Mouse (Mus musculus): ENCODE measurements around the gene Plcd4.
"Not testable (repeated sequence)": the region's sequence is repeated elsewhere in the genome, so short reads cannot be mapped to it uniquely, and the experiment has no call there.

Plcd4 gene

GRCm38 (mm10) chr1:74542451-74542961 lies at the start of gene Plcd4:
TSS of gene Plcd4 (plus strand) at chr1:74542888.
- DNase-seq: peak; percentile 19 to 38

- DNase-seq: no peak
Measured at GRCm38 (mm10) chr1:74501106-74501505, 41.6 kb upstream of the Plcd4 start.

- DNase-seq: no peak
Measured at GRCm38 (mm10) chr1:74505393-74505720, 37.3 kb upstream of the Plcd4 start.

- peak; percentile 100 for DNase-seq
Measured at GRCm38 (mm10) chr1:74505721-74506464, 36.8 kb upstream of the Plcd4 start, which contains the start of gene Cnot9. TSS of gene Cnot9 (plus strand) at chr1:74506058.

GRCm38 (mm10) chr1:74506471-74506881 lies 36.2 kb upstream of the Plcd4 start:
- DNase-seq: peak; percentile 73 to 84

- no peak for DNase-seq
Measured at GRCm38 (mm10) chr1:74507780-74508179, 34.9 kb upstream of the Plcd4 start.

GRCm38 (mm10) chr1:74511306-74511705 lies 31.4 kb upstream of the Plcd4 start:
- DNase-seq: no peak

- not testable (repeated sequence) for DNase-seq
Measured at GRCm38 (mm10) chr1:74512999-74513398, 29.7 kb upstream of the Plcd4 start.

- DNase-seq: no peak
Measured at GRCm38 (mm10) chr1:74519875-74520274, 22.8 kb upstream of the Plcd4 start.

- no peak for DNase-seq
Measured at GRCm38 (mm10) chr1:74524746-74525145, 17.9 kb upstream of the Plcd4 start.

- peak in 1 of 2 experiments; percentile 12 for DNase-seq
Measured at GRCm38 (mm10) chr1:74528589-74528988, 14.1 kb upstream of the Plcd4 start.

GRCm38 (mm10) chr1:74538650-74539049 lies 4.0 kb upstream of the Plcd4 start:
- no peak for DNase-seq

GRCm38 (mm10) chr1:74544184-74544583 lies 1.5 kb downstream of the Plcd4 start, which contains the start of gene Usp37:
TSS of gene Usp37 (minus strand) at chr1:74544284.
- DNase-seq: no peak

- DNase-seq: no peak
Measured at GRCm38 (mm10) chr1:74559061-74559460, 16.4 kb downstream of the Plcd4 start.

- DNase-seq: no peak
Measured at GRCm38 (mm10) chr1:74565834-74566233, 23.1 kb downstream of the Plcd4 start.

GRCm38 (mm10) chr1:74569739-74570719 lies 27.3 kb downstream of the Plcd4 start:
- DNase-seq: no peak

GRCm38 (mm10) chr1:74582621-74583020 lies 39.9 kb downstream of the Plcd4 start:
- no peak for DNase-seq

- no peak for DNase-seq
Measured at GRCm38 (mm10) chr1:74584616-74585398, 42.1 kb downstream of the Plcd4 start.

- peak; percentile 52 to 68 for DNase-seq
Measured at GRCm38 (mm10) chr1:74587233-74587772, 44.6 kb downstream of the Plcd4 start.

GRCm38 (mm10) chr1:74587773-74588445 lies 45.2 kb downstream of the Plcd4 start, which contains the start of the genes Zfp142 and Bcs1l:
TSS of gene Zfp142 (minus strand) at chr1:74588246.
TSS of gene Bcs1l (plus strand) at chr1:74588289.
- peak; percentile 99 to 100 for DNase-seq

- DNase-seq: no peak
Measured at GRCm38 (mm10) chr1:74594434-74594833, 51.7 kb downstream of the Plcd4 start.

Measured in kidney, postnatal 4 days (tissue).